Mouse (Mus musculus): ENCODE results near the gene Slc44a4. TPM values are rescaled to one million over a fixed set of nuclear protein-coding genes. Genes with fewer than 3 reads are reported as not detected.
"Not testable (repeated sequence)": the region's sequence is repeated elsewhere in the genome, so short reads cannot be mapped to it uniquely, and the experiment has no call there.

Gene Slc44a4
- polyA plus RNA-seq, 1 experiment from 2014 or later: not detected

DNA sequence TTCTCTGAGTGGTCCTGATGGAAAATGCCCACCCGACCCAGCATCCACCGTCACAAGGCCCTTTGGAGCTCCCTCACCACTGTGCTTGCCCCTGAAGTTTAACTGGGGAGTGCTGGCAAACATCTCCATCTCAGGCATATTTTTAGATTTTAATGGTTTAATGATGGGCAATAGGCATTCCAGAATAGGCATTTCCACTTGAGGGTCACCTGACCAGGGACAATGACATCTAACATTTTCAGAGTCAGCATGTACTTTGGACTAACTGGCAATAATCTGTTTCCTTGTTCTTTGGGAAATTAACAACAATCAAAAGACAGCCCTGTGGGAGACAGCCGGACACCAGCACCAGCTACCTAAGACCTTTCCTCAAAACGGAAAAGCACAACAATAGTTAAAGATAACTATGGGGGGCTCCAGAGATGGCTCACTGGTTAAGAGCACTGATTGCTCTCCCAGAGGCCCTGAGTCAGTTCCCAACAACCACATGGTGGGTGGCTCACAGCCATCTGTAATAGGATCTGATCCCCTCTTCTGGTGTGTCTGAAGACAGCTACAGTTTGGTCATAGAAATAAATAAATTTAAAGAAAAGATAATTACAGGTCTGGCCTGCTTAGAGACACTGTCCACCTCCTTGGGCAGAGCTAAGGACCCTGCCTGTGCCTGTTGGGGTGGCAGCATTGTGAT lies 29.0 kb downstream of the Slc44a4 start:
- DNase-seq (ENCODE audit: low spot score) (no peak), ATAC-seq (no peak)
- Histone ChIP-seq H3K9ac (ENCODE audit: low read length) (no peak overlapping the region), H3K4me1 (ENCODE audit: control insufficient read depth, insufficient read depth, low read length) (no peaks in the 10 kb centered on the region), H3K4me2 (ENCODE audit: low read length) (no peak overlapping the region), H3K27me3 (replicated peaks; ENCODE audit: control insufficient read depth, insufficient read depth, low read length) (no peaks in the 10 kb centered on the region), H3K9me3 (replicated peaks; ENCODE audit: control insufficient read depth, low read length) (no peaks in the 10 kb centered on the region), H3K27ac (ENCODE audit: low read depth, low read length) (no peak overlapping the region), H3K4me3 (ENCODE audit: low read depth, low read length) (no peak overlapping the region), H3K36me3 (ENCODE audit: control insufficient read depth, insufficient read depth, low read length) (peaks cover 5% of the 10 kb centered on the region; the same call in 1 of the 2 replicates)
- WGBS: 81% methylated on average over 4 of the region's 4 CpGs

DNA sequence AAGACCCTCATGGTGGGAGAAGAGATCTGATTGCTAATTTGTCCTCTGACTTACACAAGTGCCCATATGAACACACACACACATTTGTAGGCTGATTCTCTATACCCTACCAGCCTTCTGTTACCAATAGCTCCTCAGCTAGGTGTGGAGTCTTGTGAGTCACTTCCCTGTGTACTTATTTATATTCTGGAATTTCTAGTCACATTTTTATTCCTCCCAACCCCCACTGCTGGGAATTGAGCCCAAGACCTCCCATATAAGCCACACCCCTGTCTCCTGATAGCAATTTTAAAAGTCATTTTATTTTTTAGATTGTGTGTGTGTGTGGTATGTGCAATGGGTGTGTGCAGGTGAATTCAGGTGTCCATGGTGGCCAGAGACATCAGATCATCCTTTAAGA lies 30.1 kb downstream of the Slc44a4 start:
- H3K36me3 ChIP-seq (ENCODE audit: control insufficient read depth, insufficient read depth, low read length): peaks cover 13% of the 10 kb centered on the region; the same call in 1 of the 2 replicates
- DNase-seq (ENCODE audit: low spot score) (no peak), ATAC-seq (no peak)
- no peak overlapping the region for H3K9ac ChIP-seq (ENCODE audit: low read length)
- no peaks in the 10 kb centered on the region for H3K4me1 ChIP-seq (ENCODE audit: control insufficient read depth, insufficient read depth, low read length)
- no peak overlapping the region for H3K27ac ChIP-seq (ENCODE audit: low read depth, low read length)
- H3K9me3 ChIP-seq (replicated peaks; ENCODE audit: control insufficient read depth, low read length): no peaks in the 10 kb centered on the region
- H3K4me2 ChIP-seq (ENCODE audit: low read length): no peak overlapping the region
- no peak overlapping the region for H3K4me3 ChIP-seq (ENCODE audit: low read depth, low read length)
- no peaks in the 10 kb centered on the region for H3K27me3 ChIP-seq (replicated peaks; ENCODE audit: control insufficient read depth, insufficient read depth, low read length)

DNA sequence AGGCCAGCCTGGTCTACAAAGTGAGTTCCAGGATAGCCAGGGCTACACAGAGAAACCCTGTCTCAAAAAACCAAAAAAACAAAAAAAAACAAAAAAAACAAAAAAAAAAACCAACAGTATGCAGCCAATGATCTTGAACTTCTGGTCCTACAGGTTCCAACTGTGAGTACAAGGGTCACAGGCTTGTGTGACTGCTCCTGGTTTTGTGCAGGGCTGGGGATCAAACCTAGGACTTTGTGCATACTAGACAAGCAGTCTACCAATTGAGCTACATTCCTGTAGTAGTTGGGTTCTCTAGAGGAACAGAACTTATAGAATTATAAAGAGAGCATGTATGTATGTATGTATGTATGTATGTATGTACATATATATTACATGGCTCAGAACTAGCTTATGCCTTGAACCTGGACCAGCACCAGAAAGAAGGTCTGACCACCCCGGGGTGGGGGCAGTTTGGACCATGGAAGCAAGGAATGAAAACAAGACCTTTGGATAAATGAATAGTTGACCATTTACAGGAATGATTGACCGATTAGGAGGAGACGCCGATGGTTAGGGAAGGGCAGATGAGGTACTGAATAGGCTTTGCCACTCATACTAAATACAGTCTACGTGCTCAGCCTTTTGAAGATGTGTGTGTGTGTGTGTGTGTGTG lies 32.3 kb downstream of the Slc44a4 start:
- peaks cover 34% of the 10 kb centered on the region for H3K36me3 ChIP-seq (ENCODE audit: control insufficient read depth, insufficient read depth, low read length)
- DNase-seq (ENCODE audit: low spot score) (no peak), ATAC-seq (no peak)
- H3K4me3 ChIP-seq (ENCODE audit: low read depth, low read length): no peak overlapping the region
- WGBS: 82% methylated on average over 5 of the region's 5 CpGs
- no peaks in the 10 kb centered on the region for H3K27me3 ChIP-seq (replicated peaks; ENCODE audit: control insufficient read depth, insufficient read depth, low read length)
- H3K4me1 ChIP-seq (ENCODE audit: control insufficient read depth, insufficient read depth, low read length): peaks cover 9% of the 10 kb centered on the region
- no peaks in the 10 kb centered on the region for H3K9me3 ChIP-seq (replicated peaks; ENCODE audit: control insufficient read depth, low read length)
- H3K9ac ChIP-seq (ENCODE audit: low read length): no peak overlapping the region
- H3K4me2 ChIP-seq (ENCODE audit: low read length): no peak overlapping the region
- H3K27ac ChIP-seq (ENCODE audit: low read depth, low read length): no peak overlapping the region

DNA sequence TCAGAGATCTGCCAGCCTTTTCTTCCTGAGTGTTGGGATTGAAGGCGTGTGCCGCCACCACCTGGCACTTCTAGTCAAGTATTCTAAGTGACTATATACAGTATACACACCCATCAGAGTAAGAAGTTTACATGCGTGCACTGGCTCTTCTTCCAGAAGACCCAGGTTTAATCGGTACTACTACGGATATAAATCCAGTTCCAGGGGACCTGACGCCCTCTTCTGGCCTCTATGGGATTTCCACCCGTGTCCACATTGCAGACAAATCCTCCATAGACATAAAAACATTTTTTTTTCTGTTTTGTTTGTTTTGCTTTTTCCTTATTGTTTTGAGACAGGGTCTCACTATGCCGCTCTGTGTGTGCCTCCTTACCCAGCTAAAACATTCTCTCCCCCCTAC lies 33.3 kb downstream of the Slc44a4 start:
- H3K9ac ChIP-seq (ENCODE audit: low read length): no peak overlapping the region
- H3K4me2 ChIP-seq (ENCODE audit: low read length): no peak overlapping the region
- peaks cover 34% of the 10 kb centered on the region for H3K36me3 ChIP-seq (ENCODE audit: control insufficient read depth, insufficient read depth, low read length)
- H3K9me3 ChIP-seq (replicated peaks; ENCODE audit: control insufficient read depth, low read length): no peaks in the 10 kb centered on the region
- no peak overlapping the region for H3K27ac ChIP-seq (ENCODE audit: low read depth, low read length)
- no peaks in the 10 kb centered on the region for H3K27me3 ChIP-seq (replicated peaks; ENCODE audit: control insufficient read depth, insufficient read depth, low read length)
- H3K4me3 ChIP-seq (ENCODE audit: low read depth, low read length): no peak overlapping the region
- DNase-seq (ENCODE audit: low spot score) (peak; percentile 39), ATAC-seq (no peak)
- WGBS: 26% methylated on average over 8 of the region's 8 CpGs
- H3K4me1 ChIP-seq (ENCODE audit: control insufficient read depth, insufficient read depth, low read length): peaks cover 9% of the 10 kb centered on the region

DNA sequence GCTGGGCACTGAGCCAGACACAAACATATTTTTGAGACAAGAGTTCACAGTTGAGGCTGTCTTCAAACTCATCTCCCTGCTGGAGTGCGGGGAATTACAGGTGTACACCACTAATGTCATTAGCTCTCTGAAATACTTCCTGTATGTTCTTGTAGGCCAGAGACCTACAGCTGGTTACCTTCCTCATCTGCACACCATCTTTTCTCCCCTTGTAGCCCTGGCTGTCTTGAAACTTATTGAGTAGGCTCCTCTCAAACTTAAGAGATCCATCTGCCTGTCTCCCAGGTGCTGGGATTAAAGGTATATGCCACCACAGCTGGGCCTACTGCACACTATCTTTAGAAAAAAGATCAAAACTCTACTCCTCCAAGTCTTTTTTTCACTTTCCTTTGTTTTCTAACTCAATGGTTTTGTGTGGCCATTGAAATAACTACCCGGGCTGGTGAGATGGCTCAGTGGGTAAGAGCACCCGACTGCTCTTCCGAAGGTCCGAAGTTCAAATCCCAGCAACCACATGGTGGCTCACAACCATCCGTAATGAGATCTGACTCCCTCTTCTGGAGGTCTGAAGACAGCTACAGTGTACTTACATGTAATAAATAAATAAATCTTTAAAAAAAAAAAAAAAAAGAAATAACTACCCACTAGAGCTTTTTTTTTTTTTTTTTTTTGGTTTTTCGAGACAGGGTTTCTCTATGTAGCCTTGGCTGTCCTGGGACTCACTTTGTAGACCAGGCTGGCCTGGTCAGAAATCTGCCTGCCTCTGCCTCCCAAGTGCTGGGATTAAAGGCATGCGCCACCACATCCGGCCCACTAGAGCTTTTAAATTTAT lies 34.7 kb downstream of the Slc44a4 start:
- not testable (repeated sequence) for DNase-seq (ENCODE audit: low spot score); H3K27me3 ChIP-seq (replicated peaks; ENCODE audit: control insufficient read depth, insufficient read depth, low read length); H3K4me3 ChIP-seq (ENCODE audit: low read depth, low read length); H3K27ac ChIP-seq (ENCODE audit: low read depth, low read length); H3K9ac ChIP-seq (ENCODE audit: low read length); H3K4me2 ChIP-seq (ENCODE audit: low read length); ATAC-seq; H3K4me1 ChIP-seq (ENCODE audit: control insufficient read depth, insufficient read depth, low read length); H3K9me3 ChIP-seq (replicated peaks; ENCODE audit: control insufficient read depth, low read length)
- 47% methylated on average over 9 of the region's 9 CpGs for WGBS
- peaks cover 34% of the 10 kb centered on the region for H3K36me3 ChIP-seq (ENCODE audit: control insufficient read depth, insufficient read depth, low read length)

DNA sequence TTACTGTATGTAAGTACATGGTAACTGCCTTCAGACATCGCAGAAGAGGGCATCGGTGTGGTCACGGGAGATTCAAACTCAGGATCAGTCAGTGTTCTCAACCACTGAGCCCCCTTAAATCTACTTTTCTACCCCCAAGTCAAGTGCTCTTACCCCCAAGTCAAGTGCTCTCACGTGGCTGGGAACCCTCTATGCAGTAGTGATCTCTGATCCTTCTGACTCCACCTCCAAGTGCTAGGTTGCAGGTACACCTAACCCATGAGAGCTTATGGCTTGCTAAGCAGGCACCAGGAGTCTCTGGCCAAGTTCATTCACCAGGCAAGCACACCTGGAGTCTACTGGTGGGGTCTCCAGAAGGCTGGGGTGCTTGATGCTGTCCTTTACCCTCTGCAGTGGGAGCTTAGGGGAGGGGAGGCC lies 35.3 kb downstream of the Slc44a4 start:
- H3K27me3 ChIP-seq (replicated peaks; ENCODE audit: control insufficient read depth, insufficient read depth, low read length): no peaks in the 10 kb centered on the region
- WGBS: 30% methylated on average over 4 of the region's 4 CpGs
- peaks cover 34% of the 10 kb centered on the region for H3K36me3 ChIP-seq (ENCODE audit: control insufficient read depth, insufficient read depth, low read length)
- no peak overlapping the region for H3K27ac ChIP-seq (ENCODE audit: low read depth, low read length)
- ATAC-seq (no peak), DNase-seq (ENCODE audit: low spot score) (no peak)
- H3K4me3 ChIP-seq (ENCODE audit: low read depth, low read length): no peak overlapping the region
- peaks cover 9% of the 10 kb centered on the region for H3K4me1 ChIP-seq (ENCODE audit: control insufficient read depth, insufficient read depth, low read length)
- H3K4me2 ChIP-seq (ENCODE audit: low read length): no peak overlapping the region; the same call in 1 of the 2 replicates
- no peak overlapping the region for H3K9ac ChIP-seq (ENCODE audit: low read length)
- no peaks in the 10 kb centered on the region for H3K9me3 ChIP-seq (replicated peaks; ENCODE audit: control insufficient read depth, low read length)

DNA sequence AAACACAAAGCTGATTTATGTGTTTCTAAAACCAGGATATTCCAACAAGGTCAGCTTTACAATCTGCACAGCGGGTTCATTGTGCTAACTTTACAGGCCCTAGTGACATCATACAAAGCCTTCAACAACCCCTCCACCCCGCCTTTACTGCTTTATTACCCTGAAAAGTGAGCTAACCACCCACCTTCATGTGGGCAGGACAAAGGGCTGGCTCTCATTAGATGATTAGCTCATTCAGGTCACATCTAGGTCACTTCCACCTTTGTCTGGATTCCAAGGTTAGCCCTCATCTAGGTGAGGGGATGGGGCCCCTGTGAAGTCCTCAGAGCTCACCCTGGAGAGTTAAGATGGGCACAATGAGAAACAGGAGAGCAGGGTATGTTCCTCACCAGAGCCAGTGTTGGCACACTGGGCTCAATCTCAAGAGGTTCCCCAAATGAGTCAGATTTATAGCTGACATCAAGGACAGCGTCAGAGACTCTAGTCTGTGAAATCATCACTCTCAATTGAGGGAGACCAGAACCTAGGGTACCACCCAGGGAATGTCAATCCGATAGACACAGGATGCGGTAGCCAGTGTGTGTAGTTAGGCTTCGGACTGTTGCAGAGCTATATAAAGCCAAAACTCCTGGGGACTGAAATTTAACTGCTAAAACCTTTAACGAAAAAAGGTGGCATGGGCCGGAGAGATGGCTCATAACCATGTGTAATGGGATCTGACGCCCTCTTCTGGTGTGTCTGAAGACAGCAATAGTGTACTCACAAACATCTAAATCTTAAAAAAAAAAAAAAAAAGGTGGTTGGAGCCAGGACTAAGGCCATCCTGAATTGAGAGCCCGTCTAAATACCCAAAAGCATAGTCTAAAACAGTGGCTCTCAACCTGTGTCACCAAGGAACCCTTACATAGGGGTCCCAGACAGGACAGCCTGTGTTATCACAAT lies 36.5 kb downstream of the Slc44a4 start:
- ATAC-seq (no peak), DNase-seq (ENCODE audit: low spot score) (peak; percentile 15)
- H3K27ac ChIP-seq (ENCODE audit: low read depth, low read length): peak overlapping the region; percentile 93
- peak overlapping the region; percentile 98 for H3K4me2 ChIP-seq (ENCODE audit: low read length)
- peaks cover 34% of the 10 kb centered on the region for H3K36me3 ChIP-seq (ENCODE audit: control insufficient read depth, insufficient read depth, low read length)
- peaks cover 9% of the 10 kb centered on the region for H3K4me1 ChIP-seq (ENCODE audit: control insufficient read depth, insufficient read depth, low read length)
- H3K4me3 ChIP-seq (ENCODE audit: low read depth, low read length): peak overlapping the region; percentile 99
- H3K9me3 ChIP-seq (replicated peaks; ENCODE audit: control insufficient read depth, low read length): no peaks in the 10 kb centered on the region
- H3K27me3 ChIP-seq (replicated peaks; ENCODE audit: control insufficient read depth, insufficient read depth, low read length): 0 out of 2 replicates have a peak, but pooled peaks cover 3% of the 10 kb centered on the region
- peak overlapping the region; percentile 100 for H3K9ac ChIP-seq (ENCODE audit: low read length)
- 20% methylated on average over 10 of the region's 10 CpGs for WGBS

Data from forebrain, embryonic 14.5 days (tissue).